Mouse (Mus musculus) neural tube, embryonic 12.5 days (tissue): ENCODE results near the gene Slit3. TPM values are rescaled to one million over a fixed set of nuclear protein-coding genes. Genes with fewer than 3 reads are reported as not detected.
A peak's percentile ranks its signal among the peaks of the same experiment; 100 is the strongest.

Experiments used
- ATAC-seq: fragments of 200-750 bp; cut with Nextera tagmentation; 2 replicates; pipeline ENCODE4 v1.8.0; 2017; ENCODE audit warnings: low read depth, mild to moderate bottlenecking, moderate TSS enrichment, moderate library complexity; ENCODE audit not compliant: low FRiP score
- H3K27ac ChIP-seq: fragments of 300-500 bp; sonication (generic); 2 replicates; pipeline ENCODE4 v1.5.1; 2016
- H3K27me3 ChIP-seq: fragments of 300-500 bp; sonication (generic); replicated peaks from 2 replicates; pipeline ENCODE4 v1.6.1; 2016; ENCODE audit warnings: mild to moderate bottlenecking
- H3K36me3 ChIP-seq: fragments of 300-500 bp; sonication (generic); 2 replicates; pipeline ENCODE4 v1.6.1; 2016; ENCODE audit warnings: mild to moderate bottlenecking
- H3K4me1 ChIP-seq: fragments of 300-500 bp; sonication (generic); 2 replicates; pipeline ENCODE4 v1.6.1; 2016
- H3K4me2 ChIP-seq: fragments of 300-500 bp; sonication (generic); replicated peaks from 2 replicates; pipeline ENCODE4 v1.6.1; 2016; ENCODE audit warnings: mild to moderate bottlenecking
- H3K4me3 ChIP-seq: fragments of 300-500 bp; sonication (generic); 2 replicates; pipeline ENCODE4 v1.5.1; 2016
- H3K9ac ChIP-seq: fragments of 300-500 bp; sonication (generic); 2 replicates; pipeline ENCODE4 v1.6.1; 2016; ENCODE audit warnings: mild to moderate bottlenecking
- H3K9me3 ChIP-seq: fragments of 300-500 bp; sonication (generic); 2 replicates; pipeline ENCODE4 v1.6.1; 2016; ENCODE audit warnings: mild to moderate bottlenecking
- WGBS: fragments of 180-500 bp; shearing (Covaris S2); methylation state at CpG from one replicate; pipeline ENCODE4 v1.1.7; 2016; 5-methylcytosine and 5-hydroxymethylcytosine counted together
- polyA plus RNA-seq: library from polyadenylated mRNA; unstranded; fragments of >200 nt; fragmentation: Nextera tagmentation; extraction: Ambion mirVana; gene quantifications from 2 replicates; pipeline ENCODE4 v1.2.1, GENCODE M21; 2016

The Slit3 gene
- polyA plus RNA-seq, 1 experiment from 2014 or later = 65.0 TPM

DNA sequence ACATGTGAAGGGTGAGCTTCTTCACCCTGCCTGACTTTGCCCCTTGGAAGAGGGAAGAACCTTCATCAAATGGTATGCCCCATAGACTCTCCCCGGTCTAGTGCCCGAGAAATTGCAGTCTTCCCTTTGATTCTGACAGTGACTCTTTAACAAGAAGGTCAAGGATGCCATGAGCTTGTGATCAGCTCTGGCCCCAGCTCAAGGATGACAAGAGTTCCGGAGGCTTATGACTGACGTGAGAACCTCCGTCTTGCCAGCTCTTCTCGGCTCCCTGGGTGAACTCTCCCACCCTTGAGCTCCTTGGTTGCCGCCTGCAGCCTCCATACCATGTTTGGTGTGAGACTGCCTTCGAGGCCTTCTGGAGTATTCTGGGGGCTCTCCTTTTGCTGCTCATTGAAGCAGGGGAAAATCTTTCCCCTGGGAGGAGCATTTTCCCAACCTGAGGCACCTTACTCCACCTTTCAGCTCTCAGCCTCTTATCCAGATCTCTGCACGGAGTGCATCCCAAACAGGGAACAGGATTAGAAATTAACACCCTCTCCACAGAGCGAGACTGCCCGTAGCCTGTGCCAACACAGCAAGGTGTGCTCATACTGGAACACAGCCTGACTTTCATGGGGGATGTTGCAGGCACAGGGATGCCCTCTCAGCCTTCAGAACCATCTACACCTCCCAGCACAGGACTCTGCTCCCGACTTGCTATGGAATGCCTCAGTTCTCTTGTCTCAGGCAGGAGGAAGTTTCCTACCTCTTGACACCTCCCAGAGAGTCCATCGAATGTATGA lies 224.9 kb downstream of the Slit3 start:
- no peak overlapping the region for H3K4me3 ChIP-seq
- no peak overlapping the region for H3K4me2 ChIP-seq
- H3K36me3 ChIP-seq = no peaks in the 10 kb centered on the region
- no peak overlapping the region for H3K9ac ChIP-seq
- H3K27me3 ChIP-seq = no peaks in the 10 kb centered on the region; the same call in 1 of the 2 replicates
- H3K27ac ChIP-seq = no peak overlapping the region
- no peaks in the 10 kb centered on the region; the same call in 1 of the 2 replicates for H3K4me1 ChIP-seq
- ATAC-seq = no peak
- no peaks in the 10 kb centered on the region for H3K9me3 ChIP-seq
- WGBS = 86% methylated on average over 13 of the region's 13 CpGs

DNA sequence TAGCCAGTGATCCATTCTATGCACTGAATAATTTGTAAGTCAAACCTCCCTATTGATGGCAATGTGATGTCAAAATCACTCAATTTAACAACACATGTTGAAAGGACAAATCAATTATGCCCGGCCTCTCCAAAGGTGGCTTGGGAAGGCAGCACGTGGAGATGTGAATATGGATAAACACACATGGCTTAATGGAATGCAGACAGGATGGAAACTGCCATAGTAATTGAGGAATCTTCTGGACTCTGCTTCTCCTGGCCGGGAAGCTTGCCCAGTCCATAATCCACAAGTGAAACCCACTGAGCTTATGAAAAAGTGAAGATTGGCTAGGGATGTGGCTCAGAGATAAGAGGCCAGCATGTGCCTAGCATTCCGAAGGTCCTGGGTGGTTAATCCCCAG lies 227.1 kb downstream of the Slit3 start:
- Histone ChIP-seq H3K27me3 (no peaks in the 10 kb centered on the region; the same call in 1 of the 2 replicates), H3K27ac (no peak overlapping the region), H3K4me1 (no peaks in the 10 kb centered on the region; the same call in 1 of the 2 replicates), H3K9ac (no peak overlapping the region), H3K4me2 (no peak overlapping the region), H3K4me3 (no peak overlapping the region), H3K9me3 (no peaks in the 10 kb centered on the region), H3K36me3 (no peaks in the 10 kb centered on the region)
- ATAC-seq = no peak
- WGBS = 59% methylated on average over 4 of the region's 4 CpGs

DNA sequence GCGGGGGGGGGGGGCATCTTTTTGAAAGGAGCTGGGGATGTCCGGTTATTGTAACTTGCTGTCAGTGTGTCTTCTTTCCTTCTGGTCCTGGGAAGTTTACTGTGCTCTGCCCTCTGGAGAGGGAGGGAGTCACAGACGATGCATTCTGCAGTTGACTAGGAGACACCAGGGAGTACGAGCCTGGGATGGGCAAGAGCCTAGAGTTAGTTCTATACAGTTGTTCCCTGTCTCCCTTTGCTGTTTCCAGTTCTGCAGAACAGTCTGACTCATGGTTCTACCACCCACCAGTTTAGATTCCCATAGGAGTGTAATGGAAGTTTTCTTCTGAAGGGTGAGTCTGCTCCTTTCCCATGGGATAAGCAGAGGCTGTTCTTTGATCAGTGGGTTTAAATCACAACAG lies 229.9 kb downstream of the Slit3 start:
- no peaks in the 10 kb centered on the region; the same call in 1 of the 2 replicates for H3K4me1 ChIP-seq
- no peak for ATAC-seq
- no peak overlapping the region for H3K4me2 ChIP-seq
- no peaks in the 10 kb centered on the region for H3K9me3 ChIP-seq
- WGBS = 18% methylated on average over 4 of the region's 4 CpGs
- no peak overlapping the region for H3K4me3 ChIP-seq
- no peaks in the 10 kb centered on the region; the same call in 1 of the 2 replicates for H3K27me3 ChIP-seq
- H3K9ac ChIP-seq = no peak overlapping the region
- no peak overlapping the region for H3K27ac ChIP-seq
- H3K36me3 ChIP-seq = no peaks in the 10 kb centered on the region

DNA sequence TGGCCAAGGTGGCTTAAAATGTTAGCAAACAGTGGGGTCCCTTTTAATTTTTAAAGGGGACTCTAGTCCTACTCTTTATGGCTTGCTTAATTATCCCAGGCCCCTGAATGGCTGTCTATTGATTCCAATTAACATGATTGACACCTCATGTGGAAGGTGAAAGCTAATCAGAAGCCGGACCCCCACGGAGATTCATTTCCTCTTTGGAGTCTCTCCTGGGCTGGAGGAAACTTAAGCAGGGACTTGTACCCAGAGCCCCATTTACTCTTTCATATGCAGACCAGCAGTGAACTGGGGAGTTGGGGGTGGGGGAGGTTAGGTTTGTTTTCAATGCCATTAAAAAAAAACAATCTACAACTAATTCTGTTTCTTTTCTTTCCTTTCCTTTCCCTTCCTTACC lies 230.4 kb downstream of the Slit3 start:
- peaks cover 3% of the 10 kb centered on the region; the same call in 1 of the 2 replicates for H3K27me3 ChIP-seq
- H3K9me3 ChIP-seq = no peaks in the 10 kb centered on the region
- H3K36me3 ChIP-seq = no peaks in the 10 kb centered on the region
- no peak overlapping the region for H3K9ac ChIP-seq
- 13% methylated on average over 2 of the region's 2 CpGs for WGBS
- H3K4me3 ChIP-seq = no peak overlapping the region
- ATAC-seq = no peak
- no peaks in the 10 kb centered on the region; the same call in 1 of the 2 replicates for H3K4me1 ChIP-seq
- H3K4me2 ChIP-seq = no peak overlapping the region
- no peak overlapping the region for H3K27ac ChIP-seq

DNA sequence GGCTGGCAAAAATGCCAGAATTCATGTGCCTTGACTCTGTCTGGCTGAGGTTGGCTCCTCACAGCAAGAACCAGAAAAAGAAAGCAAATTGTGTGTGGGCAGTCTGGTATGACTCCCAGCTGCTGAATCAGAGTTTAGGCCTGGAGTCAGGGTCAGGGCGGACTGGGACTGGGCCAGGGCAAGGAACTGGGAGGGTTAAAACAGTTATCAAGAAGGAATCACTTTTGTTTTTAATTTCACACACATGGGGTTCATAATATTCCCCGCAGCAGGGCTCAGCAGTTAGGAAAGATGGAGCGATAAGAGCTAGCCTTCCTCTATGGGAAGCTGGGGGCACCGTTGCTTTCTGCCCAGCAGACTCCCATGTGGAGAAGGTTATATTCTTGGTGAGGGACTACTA lies 234.8 kb downstream of the Slit3 start:
- H3K27me3 ChIP-seq = peaks cover 8% of the 10 kb centered on the region; the same call in 1 of the 2 replicates
- no peaks in the 10 kb centered on the region for H3K4me1 ChIP-seq
- no peak overlapping the region for H3K9ac ChIP-seq
- H3K4me2 ChIP-seq = no peak overlapping the region
- WGBS = 89% methylated on average over 4 of the region's 4 CpGs
- H3K27ac ChIP-seq = no peak overlapping the region
- no peak for ATAC-seq
- 0 out of 2 replicates have a peak, but pooled peaks cover 4% of the 10 kb centered on the region for H3K9me3 ChIP-seq
- no peaks in the 10 kb centered on the region for H3K36me3 ChIP-seq
- no peak overlapping the region for H3K4me3 ChIP-seq

DNA sequence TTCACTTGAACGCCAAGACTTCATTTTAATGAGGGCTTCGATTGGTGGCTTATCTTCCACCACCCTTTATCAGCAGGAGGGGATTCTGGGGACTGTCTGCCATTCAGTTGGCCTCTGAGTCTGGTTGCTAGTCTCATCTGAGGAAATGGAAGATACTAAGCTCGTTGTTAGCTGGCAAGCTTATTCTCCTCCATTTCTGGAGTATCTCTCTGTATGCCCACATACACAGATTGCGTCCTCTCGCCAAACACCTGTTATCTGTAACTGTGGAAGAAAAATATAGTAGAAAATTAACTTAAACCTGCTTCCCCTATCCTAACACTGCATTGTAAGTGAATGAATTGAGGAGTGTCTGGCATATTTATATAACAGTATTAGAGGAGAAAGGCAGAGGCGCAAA lies 240.0 kb downstream of the Slit3 start:
- ATAC-seq = no peak
- Histone ChIP-seq H3K27ac (no peak overlapping the region), H3K9me3 (0 out of 2 replicates have a peak, but pooled peaks cover 4% of the 10 kb centered on the region), H3K4me3 (no peak overlapping the region), H3K27me3 (peaks cover 21% of the 10 kb centered on the region; the same call in 1 of the 2 replicates), H3K4me1 (peaks cover 13% of the 10 kb centered on the region; the same call in 1 of the 2 replicates), H3K9ac (no peak overlapping the region), H3K36me3 (no peaks in the 10 kb centered on the region), H3K4me2 (no peak overlapping the region)
- WGBS = 92% methylated on average over 6 of the region's 6 CpGs

DNA sequence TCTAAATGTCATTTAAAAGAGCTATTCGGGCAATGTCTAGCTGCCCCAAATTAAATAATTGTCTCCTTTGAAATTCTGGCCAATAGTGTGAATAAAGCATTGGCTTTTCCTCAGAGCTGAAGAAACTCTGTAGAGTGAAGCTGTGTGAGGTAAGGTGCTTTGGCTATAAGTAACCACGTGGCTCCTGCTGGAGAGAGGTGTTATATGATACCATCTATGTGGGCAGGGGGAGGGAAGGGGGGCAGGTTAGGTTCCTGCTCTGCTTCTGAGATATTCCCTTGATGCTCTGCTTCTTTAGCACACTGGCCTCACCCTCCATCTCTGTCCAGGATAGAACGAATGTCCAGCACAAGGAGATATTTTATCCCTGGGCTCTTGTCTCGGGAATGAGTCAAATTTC lies 242.0 kb downstream of the Slit3 start:
- no peak for ATAC-seq
- Histone ChIP-seq H3K4me1 (peaks cover 13% of the 10 kb centered on the region; the same call in 1 of the 2 replicates), H3K9me3 (0 out of 2 replicates have a peak, but pooled peaks cover 4% of the 10 kb centered on the region), H3K36me3 (no peaks in the 10 kb centered on the region), H3K4me3 (no peak overlapping the region), H3K4me2 (no peak overlapping the region), H3K27ac (no peak overlapping the region), H3K27me3 (peaks cover 28% of the 10 kb centered on the region; the same call in 1 of the 2 replicates), H3K9ac (no peak overlapping the region)
- 61% methylated on average over 4 of the region's 4 CpGs for WGBS

DNA sequence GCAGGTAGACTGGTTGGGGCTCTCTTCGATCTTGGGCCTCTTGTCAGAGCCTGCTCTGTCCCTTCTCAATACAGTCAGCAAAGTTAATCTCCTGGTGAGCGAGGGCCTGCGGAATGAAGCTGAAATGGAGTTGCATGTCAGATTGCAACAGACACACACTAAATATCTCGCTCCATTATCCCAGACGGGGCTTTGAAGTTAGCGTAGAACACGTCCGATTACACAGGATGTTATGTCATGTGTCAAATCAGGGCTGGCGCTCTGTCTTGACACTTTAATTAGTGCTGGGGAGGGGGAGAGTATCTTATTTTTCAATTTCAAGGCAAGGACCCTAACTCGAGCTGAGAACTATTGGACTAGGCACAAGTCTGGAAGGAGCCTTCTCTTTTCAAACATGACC lies 243.4 kb downstream of the Slit3 start:
- Histone ChIP-seq H3K36me3 (no peaks in the 10 kb centered on the region), H3K4me2 (no peak overlapping the region), H3K9ac (no peak overlapping the region), H3K27me3 (peaks cover 24% of the 10 kb centered on the region; the same call in 1 of the 2 replicates), H3K4me3 (no peak overlapping the region), H3K9me3 (0 out of 2 replicates have a peak, but pooled peaks cover 3% of the 10 kb centered on the region), H3K4me1 (peaks cover 13% of the 10 kb centered on the region; the same call in 1 of the 2 replicates), H3K27ac (no peak overlapping the region)
- no peak for ATAC-seq
- WGBS = 62% methylated on average over 10 of the region's 10 CpGs

DNA sequence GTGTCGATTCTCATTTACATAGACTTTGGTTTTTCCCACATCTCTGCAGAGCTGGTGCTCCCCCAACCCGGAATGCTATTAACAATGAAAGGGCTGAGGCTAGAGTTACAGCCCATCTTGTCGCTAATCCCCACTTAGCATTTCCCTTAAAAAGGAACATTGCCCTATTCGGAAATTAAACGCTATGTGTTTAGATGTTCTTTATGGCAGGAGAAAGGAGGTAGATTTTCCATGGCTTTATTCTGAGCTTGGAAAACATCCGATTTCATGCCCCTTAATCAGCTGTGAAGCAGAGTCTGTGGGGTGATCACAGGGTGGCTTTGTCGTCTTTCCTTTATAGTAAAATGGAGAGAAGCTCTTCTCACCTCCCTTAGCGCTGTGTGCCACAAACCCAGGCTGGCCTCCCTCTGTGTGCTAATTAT lies 244.5 kb downstream of the Slit3 start:
- Histone ChIP-seq H3K9ac (no peak overlapping the region), H3K4me3 (no peak overlapping the region), H3K4me1 (peaks cover 13% of the 10 kb centered on the region; the same call in 1 of the 2 replicates), H3K36me3 (no peaks in the 10 kb centered on the region), H3K9me3 (no peaks in the 10 kb centered on the region), H3K27me3 (peaks cover 31% of the 10 kb centered on the region; the same call in 1 of the 2 replicates), H3K27ac (no peak overlapping the region), H3K4me2 (peak overlapping the region; percentile 20)
- WGBS = 5% methylated on average over 8 of the region's 8 CpGs
- ATAC-seq = peak; percentile 80

DNA sequence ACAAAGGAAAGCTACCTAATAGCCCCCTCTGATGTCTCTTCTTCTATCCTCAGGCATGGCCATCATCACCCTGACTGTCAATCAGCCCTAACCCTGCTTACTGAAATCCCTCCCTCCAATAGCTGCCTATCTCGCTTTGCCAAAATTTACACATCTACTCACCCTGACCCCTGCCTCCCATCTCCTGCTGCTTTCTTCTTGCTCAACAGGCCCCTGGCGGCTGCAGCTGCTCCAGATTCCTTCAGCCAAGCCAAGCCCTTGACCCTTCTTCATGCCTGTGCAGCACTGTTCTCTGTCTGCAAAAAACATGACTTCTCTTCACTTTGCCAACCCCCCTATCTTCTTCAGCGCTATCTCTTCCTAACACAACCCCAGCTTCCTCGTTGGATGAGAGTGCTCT lies 245.6 kb downstream of the Slit3 start:
- H3K4me3 ChIP-seq = no peak overlapping the region
- no peak overlapping the region for H3K27ac ChIP-seq
- no peak overlapping the region for H3K9ac ChIP-seq
- peaks cover 31% of the 10 kb centered on the region; the same call in 1 of the 2 replicates for H3K27me3 ChIP-seq
- no peaks in the 10 kb centered on the region for H3K36me3 ChIP-seq
- H3K4me2 ChIP-seq = no peak overlapping the region
- no peaks in the 10 kb centered on the region for H3K9me3 ChIP-seq
- H3K4me1 ChIP-seq = peaks cover 13% of the 10 kb centered on the region; the same call in 1 of the 2 replicates
- 73% methylated on average over 4 of the region's 4 CpGs for WGBS
- no peak for ATAC-seq

DNA sequence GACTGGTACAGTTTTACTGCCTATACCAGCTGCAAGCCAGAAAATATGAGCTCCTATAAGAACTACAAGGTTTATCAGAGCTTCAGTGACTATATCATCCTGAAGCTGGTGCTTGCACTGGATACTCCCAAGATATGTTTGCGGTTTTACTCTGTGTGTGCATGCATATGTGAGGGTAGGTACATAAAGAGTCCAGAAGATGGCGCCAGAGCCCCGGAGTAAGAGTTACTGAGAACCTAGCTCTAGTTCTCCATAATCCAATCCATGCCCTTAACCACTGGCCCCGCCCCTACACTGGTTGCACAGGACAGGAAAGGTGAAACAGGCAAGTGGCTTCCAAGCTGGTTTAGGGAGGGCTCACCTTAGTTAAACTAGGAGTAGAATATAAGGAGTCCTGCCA lies 246.2 kb downstream of the Slit3 start:
- peaks cover 31% of the 10 kb centered on the region; the same call in 1 of the 2 replicates for H3K27me3 ChIP-seq

DNA sequence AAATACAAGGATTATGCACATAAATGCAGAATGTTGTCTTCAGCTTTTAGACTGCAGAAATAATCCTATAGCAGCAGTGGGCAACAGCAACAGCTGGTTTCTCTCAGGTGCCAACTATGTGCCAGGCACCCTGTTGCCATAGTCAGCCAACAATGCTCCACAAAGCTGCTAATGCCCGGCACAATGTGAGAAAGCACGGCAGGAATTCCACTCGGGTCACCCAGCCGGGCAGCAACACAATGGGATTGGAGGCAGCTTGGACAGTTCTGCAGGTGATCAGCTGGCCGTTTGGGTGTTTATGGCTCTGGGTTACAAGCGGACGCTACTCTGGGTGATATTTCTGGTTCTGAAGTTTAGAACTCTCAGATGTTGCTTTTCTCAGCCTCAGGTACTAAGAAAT lies 248.9 kb downstream of the Slit3 start:
- WGBS = 25% methylated on average over 7 of the region's 7 CpGs

More for the DNA sequence above, 246.2 kb downstream of the Slit3 start:
- H3K4me3 ChIP-seq = no peak overlapping the region
- no peaks in the 10 kb centered on the region for H3K36me3 ChIP-seq
- no peaks in the 10 kb centered on the region; the same call in 1 of the 2 replicates for H3K9me3 ChIP-seq
- no peak for ATAC-seq
- 88% methylated on average over 4 of the region's 4 CpGs for WGBS
- no peak overlapping the region for H3K9ac ChIP-seq
- H3K27ac ChIP-seq = no peak overlapping the region
- peaks cover 13% of the 10 kb centered on the region; the same call in 1 of the 2 replicates for H3K4me1 ChIP-seq
- no peak overlapping the region for H3K4me2 ChIP-seq

More for the DNA sequence above, 248.9 kb downstream of the Slit3 start:
- no peak overlapping the region for H3K27ac ChIP-seq
- peaks cover 21% of the 10 kb centered on the region; the same call in 1 of the 2 replicates for H3K27me3 ChIP-seq
- no peaks in the 10 kb centered on the region for H3K36me3 ChIP-seq
- H3K9ac ChIP-seq = no peak overlapping the region
- H3K4me3 ChIP-seq = no peak overlapping the region
- H3K9me3 ChIP-seq = no peaks in the 10 kb centered on the region; the same call in 1 of the 2 replicates
- no peak overlapping the region for H3K4me2 ChIP-seq
- ATAC-seq = no peak
- peaks cover 6% of the 10 kb centered on the region; the same call in 1 of the 2 replicates for H3K4me1 ChIP-seq
